Comparison of ENCODE assay signal across 9 mouse cellular contexts in the genomic region with DNA sequence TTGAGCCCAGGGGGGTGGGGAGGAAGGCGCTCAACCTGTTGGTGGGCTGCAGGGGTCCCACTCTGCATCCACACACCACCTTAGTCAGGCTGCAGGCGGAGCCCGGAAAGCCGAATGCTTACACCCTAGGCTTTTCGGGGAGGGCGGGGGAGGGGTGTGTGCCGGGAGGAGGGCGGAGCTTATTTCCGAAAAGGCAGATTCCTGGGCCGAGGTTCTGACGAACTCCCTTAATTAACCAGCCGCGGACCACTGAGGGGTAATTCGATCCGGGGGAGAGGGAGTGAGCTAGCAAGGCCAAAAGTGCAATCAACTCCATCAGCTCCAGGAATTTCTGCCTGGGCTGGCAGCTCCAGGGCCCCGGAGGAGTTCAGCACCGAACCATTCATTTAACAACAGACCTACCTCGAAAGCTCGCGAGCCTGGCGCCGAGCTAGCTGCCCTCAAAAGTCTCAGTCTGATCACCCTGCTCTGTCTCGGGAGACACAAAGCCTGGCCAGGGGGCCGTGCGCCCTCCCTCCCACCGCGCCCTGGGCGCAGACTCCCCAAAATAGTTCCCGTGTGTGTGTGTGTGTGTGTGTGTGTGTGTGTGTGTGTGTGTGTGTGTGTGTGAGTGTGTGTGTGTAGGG. TPM values are rescaled to one million over a fixed set of nuclear protein-coding genes. Genes with fewer than 3 reads are reported as not detected.
DNase-seq lines count a peak whose midpoint lies in the region; ATAC-seq lines count a peak whose summit lies in the region.
"Had no signal": no experiment of that assay in that cellular context is flagged by ENCODE, and none has a peak within 500 bp of the region (broad histone marks: within the 10 kb centered on the region; RNA-seq: fewer than 3 reads in every experiment).

No protein-coding gene starts in this region.

- peak overlapping the region; percentile 85 for H3K4me2 ChIP-seq in limb, embryonic 12.5 days
- H3K4me2 ChIP-seq in midbrain, embryonic 13.5 days (replicated peaks) = peak overlapping the region; percentile 84

- peak overlapping the region; percentile 70 for H3K4me3 ChIP-seq in limb, embryonic 12.5 days (replicated peaks)
- H3K4me3 ChIP-seq in midbrain, embryonic 13.5 days (replicated peaks) = peak overlapping the region; percentile 62

- H3K9me3 ChIP-seq in limb, embryonic 12.5 days = no peaks in the 10 kb centered on the region
- H3K9me3 ChIP-seq in midbrain, embryonic 13.5 days = no peaks in the 10 kb centered on the region

- peak; percentile 64 for ATAC-seq in limb, embryonic 12.5 days (ENCODE audit: insufficient number of reproducible peaks, insufficient read depth, low FRiP score, low TSS enrichment, low read depth)
- ATAC-seq in midbrain, embryonic 13.5 days = peak; percentile 74

- H3K4me1 ChIP-seq in limb, embryonic 12.5 days (replicated peaks) = peaks cover 28% of the 10 kb centered on the region
- H3K4me1 ChIP-seq in midbrain, embryonic 13.5 days (replicated peaks) = peaks cover 32% of the 10 kb centered on the region

- no peaks in the 10 kb centered on the region for H3K27me3 ChIP-seq in limb, embryonic 12.5 days
- no peaks in the 10 kb centered on the region for H3K27me3 ChIP-seq in midbrain, embryonic 13.5 days

- peaks cover 18% of the 10 kb centered on the region for H3K36me3 ChIP-seq in limb, embryonic 12.5 days
- H3K36me3 ChIP-seq in midbrain, embryonic 13.5 days = 0 out of 2 replicates have a peak, but pooled peaks cover 3% of the 10 kb centered on the region
- H3K36me3 ChIP-seq: G1E had no signal

- under 1% methylated on average over 29 of the region's 29 CpGs for WGBS in limb, embryonic 12.5 days
- WGBS in midbrain, embryonic 13.5 days = 0% methylated on average over 29 of the region's 29 CpGs

- H3K27ac ChIP-seq in limb, embryonic 12.5 days = peak overlapping the region; percentile 97
- peak overlapping the region; percentile 83 for H3K27ac ChIP-seq in midbrain, embryonic 13.5 days

- H3K9ac ChIP-seq in limb, embryonic 12.5 days (replicated peaks) = peak overlapping the region; percentile 82
- H3K9ac ChIP-seq in midbrain, embryonic 13.5 days (replicated peaks) = peak overlapping the region; percentile 76

- peak; percentile 75 for DNase-seq in layer of hippocampus, adult 11-12 months (ENCODE audit: low spot score)
- no peak for DNase-seq in layer of hippocampus, adult 9-10 months (ENCODE audit: low spot score)
- peak; percentile 63 for DNase-seq in embryo, embryonic 11.5 days (ENCODE audit: low read depth, low spot score)
- peak; percentile 99 for DNase-seq in heart, adult 11 months
- peak; percentile 83 for DNase-seq in kidney, adult 11 months
- peak; percentile 51 to 67 for DNase-seq in spleen, postnatal 10 days (ENCODE audit: low spot score in 2 of 2)

RNA-seq across cellular contexts. Expression of a gene that starts 2.1 kb away (rescaled TPM):
- polyA plus RNA-seq in limb, embryonic 12.5 days (2016; fragmentation: Nextera tagmentation; extraction: Ambion mirVana) = 45.2 and 48.0 TPM in 2 replicates
- polyA plus RNA-seq in midbrain, embryonic 13.5 days (2015; fragmentation: Nextera tagmentation; extraction: Ambion mirVana) = 18.0 and 20.5 TPM in 2 replicates
- polyA plus RNA-seq: G1E had no signal
